Mouse (Mus musculus): ENCODE measurements at regions not wholly inside any gene's neighbourhood (a gene's known extent, or its start where the extent isn't known, plus 50 kb on each side); places are given as distances from the start of the nearest gene placed in this dataset.

DNA sequence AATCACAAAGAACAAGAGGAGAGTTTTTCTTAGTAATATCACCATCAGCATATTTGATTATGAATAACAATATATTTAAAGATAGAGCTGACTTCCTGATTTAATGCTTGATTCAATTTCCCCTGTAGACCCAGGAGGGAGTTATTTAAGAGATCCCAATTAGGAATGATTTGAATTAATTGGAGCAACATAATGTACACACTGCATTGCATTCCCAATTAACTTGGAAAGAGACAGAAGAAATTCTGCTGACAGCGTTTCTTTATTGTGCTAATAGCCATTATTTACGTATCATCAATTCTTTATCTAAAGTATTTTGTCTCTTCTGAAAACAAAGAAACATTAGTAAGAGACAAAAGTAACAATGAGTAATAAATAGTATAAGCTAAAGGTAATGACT lies 1491.2 kb upstream of the Cited2 start:
- no peak for DNase-seq (ENCODE audit: low spot score)

DNA sequence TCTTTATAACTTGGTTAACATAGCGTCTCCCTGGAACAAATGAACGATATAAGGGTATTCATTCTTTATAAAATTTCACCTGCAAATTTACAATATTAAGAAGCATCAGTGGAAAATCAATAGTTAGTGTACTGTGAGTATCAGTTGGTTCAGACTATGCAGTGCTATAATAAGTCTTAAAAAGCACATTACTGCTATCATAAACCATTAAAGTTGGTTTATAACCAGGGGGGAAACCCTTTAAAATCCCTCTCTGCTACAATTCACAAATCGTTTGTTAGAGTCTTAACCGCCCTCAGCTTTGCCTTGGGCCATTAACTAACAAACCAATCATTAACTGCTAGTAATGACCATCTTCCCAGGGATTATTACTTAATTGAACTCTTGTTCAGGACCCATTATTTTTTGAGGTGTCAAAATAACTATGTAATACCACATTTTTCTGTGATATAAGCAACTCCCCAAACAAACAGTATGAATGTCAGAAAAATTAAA lies 1489.4 kb upstream of the Cited2 start:
- DNase-seq (ENCODE audit: low spot score) = no peak

- DNase-seq (ENCODE audit: low spot score) = no peak
Measured at GRCm38 (mm10) chr10:16256329-16256728, 1466.7 kb upstream of the Cited2 start.

DNA sequence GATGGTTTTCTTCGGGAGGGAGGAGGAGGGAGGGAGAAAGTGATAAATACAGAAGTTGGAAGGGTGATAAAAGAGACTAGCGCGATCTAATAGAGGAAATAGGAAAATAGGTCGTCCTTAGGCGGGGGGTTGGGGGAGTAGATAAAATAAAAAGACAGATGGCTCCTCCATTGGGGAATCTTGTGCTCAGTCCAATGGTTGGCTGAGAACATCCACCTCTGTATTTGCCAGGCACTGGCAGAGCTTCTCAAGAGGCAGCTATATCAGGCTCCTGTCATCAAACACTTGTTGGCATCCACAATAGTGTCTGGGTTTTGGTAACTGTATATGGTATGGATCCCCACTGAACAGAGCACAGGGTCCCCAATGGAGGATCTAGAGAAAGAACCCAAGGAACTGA lies 1450.2 kb upstream of the Cited2 start:
- no peak for DNase-seq (ENCODE audit: low spot score)

- no peak for DNase-seq (ENCODE audit: low spot score)
Measured at GRCm38 (mm10) chr10:16317026-16317425, 1406.0 kb upstream of the Cited2 start.

- no peak for DNase-seq (ENCODE audit: low spot score)
Measured at GRCm38 (mm10) chr10:16337546-16337945, 1385.5 kb upstream of the Cited2 start.

GRCm38 (mm10) chr10:16341496-16341895 lies 1381.5 kb upstream of the Cited2 start:
- peak; percentile 21 for DNase-seq (ENCODE audit: low spot score)

DNA sequence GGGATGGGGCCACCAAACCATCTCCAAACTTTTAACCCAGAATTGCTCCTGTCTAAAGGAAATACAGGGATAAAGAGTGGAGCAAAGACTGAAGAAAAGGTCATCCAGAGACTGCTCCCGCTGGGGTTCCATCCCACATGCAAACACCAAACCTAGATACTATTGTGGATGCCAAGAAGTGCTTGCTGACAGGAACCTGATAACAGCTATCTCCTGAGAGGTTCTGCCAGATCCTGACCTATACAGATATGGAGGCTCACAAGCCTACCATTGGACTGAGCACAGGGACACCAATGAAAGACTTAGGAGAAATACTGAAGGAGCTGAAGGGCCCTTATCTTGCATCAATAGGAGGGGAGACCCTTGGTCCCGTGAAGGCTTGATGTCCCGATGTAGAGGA lies 1359.0 kb upstream of the Cited2 start:
- DNase-seq (ENCODE audit: low spot score) = no peak
